Mouse (Mus musculus) kidney, postnatal 14 days (tissue): Measurements from ENCODE around the gene Rasgrp3.
A peak's percentile ranks its signal among the peaks of the same experiment; 100 is the strongest.

Source experiments
- DNase-seq: peaks from one replicate; pipeline ENCODE4 v3.0.0; 2022; ENCODE audit warnings: mixed read lengths

Rasgrp3 gene

DNA sequence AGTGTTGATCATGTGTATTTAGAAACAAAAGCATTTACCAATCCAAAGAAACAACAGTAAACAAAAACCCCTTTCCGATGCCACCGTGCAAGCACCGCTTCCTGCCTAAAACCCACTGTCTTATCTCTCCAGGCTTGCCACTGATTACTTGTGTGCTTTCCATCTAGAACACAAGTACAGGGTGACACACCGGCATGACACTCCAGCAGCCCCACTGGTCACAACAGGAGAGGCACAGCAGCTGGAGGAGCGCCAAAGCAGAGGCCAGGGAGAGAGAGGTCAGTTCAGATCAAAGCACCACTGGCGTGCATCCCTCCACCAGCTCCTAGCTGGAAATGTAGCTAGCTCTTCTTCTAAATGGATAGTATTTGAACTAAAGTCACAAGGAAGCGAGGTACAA, 108.6 kb downstream of the Rasgrp3 start:
- DNase-seq, result no peak

DNA sequence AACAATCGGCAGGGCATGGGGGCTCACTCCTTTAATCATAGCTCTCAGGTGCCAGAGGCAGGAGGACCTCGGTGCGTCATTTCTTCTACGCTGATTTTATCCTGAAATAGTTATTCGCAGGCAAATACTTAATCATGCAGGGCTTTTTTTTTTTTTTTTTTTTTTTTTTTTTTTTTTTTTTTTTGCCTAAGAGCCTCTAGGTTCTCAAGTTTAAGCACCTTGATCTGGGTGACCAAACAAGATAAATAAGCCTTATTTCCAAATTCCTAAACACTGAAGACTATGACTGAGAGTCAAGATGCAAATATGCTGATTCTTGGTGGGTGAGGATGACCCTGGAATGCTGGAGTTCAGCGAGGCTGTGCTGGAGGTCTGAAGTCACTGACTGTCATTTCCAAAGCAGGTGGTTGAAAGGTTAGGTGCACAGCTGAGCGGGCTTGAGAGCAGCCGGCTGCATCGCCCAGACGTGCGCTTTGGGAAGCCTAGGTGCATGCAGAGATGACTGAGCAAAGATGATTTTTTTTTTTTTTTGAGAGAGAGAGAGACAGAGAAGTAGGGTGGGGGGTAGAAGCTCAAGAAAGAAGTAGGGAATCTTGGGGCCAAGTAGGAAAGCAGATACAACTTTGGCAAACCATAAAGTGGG, 115.2 kb downstream of the Rasgrp3 start:
- peak; percentile 43 for DNase-seq

DNA sequence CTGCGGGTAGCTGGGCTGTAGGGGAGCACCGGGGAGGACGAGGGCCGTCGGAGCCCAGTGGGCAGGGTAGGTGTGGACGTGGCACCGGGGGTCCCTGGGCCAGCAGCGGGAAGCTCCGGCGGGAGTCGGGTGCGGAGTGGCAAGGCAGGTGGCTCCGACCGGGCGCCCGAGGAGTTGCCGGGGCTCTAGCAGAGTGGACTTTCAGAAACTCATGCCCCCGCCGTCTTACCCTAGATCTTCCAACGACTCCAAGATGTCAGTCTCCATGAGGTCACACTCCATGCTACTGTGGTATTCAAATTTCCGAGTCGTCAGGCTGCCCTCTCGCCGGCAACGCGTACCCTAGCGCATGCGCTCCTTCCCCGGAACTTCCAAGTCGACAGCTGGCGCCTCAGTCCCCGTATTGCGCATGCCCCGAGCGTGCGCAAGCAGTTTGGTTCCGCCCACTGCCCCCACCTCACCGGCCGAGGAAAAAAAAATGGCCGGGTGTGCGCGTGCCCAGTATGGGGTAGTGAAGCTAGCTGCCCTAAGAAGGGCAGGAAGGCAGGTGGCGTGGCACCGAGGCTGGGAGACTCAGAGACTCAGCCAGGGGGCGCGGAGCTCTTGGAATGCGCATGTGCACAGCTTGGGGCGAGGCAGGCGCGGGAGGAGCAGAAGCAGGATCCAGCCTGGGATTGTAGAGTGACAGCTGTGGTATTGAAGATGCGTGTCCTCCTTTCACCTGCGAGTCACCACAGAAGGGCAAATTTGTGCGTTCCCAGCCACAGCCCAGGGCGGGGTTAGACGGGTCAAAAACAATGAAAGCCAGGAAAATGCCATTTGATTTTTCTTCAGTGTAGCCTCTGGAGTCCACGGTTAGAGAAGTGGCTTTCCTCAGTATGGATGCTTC, 116.1 kb downstream of the Rasgrp3 start, which contains the start of gene Fam98a:
Fam98a (minus strand) TSS at position 435 of the 889 bp plus-strand sequence.
- DNase-seq, result peak; percentile 99

DNA sequence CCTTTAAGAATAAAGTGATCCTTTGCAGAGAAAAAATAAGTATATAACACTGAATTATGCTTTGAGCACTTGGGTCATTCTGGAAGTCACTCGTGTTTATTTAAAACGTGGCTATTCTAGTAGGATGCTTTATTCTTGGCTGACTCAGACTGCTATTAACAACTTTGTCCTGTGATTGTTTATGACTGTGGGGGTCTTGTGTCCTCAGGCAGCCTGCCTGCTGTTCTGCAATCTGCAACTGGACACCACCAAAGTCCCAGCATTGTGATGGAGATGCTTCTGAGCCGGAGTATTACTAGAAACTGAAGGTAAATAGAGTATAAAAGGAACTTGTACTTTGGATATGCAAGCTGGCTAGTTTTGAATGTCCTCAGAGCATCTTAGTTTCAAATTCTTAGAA, 121.3 kb downstream of the Rasgrp3 start:
- DNase-seq, result no peak

DNA sequence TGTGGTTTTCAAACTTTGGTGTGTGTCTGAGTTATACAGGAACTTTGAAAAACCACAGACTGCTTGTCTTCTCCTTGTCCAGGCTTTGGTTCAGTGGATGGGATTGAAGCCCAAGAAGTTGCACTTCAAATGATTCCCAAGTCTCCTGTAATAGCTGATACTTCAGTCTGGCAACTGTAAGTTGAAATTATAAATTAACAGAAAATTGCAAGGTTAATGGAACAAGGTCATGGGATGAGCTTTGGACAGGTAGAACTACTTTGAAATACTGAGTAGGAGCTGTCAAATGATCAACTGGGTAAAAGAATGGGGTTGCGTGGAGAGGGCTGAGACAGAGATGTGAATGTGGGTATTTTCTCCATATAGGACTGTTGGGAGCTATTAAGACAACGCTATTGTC, 122.3 kb downstream of the Rasgrp3 start:
- no peak for DNase-seq

DNA sequence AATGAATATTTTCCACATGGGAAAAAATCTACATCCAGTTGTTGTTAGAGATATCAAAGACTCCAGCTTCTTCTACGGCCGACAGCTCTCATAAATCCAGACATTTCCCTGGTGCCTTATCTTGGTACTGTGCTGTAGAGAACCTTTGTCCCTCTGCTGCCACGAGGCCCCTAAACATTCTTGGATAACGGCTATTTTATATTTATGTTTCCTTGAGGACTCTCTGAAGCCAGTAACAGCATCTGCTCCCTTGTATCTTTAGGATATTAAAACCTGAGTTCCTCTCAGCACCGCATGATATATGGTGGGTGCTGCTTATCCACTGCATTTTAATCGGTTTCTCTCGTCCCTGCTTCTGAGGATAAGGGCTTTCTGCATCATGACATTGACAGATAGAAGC, 139.9 kb downstream of the Rasgrp3 start:
- DNase-seq, result no peak
